Mouse (Mus musculus) midbrain, postnatal 0 days (tissue): Measurements from ENCODE around the gene Kcnq1. TPM values are rescaled to one million over a fixed set of nuclear protein-coding genes. Genes with fewer than 3 reads are reported as not detected.
A peak's percentile ranks its signal among the peaks of the same experiment; 100 is the strongest.

ENCODE experiments used
- ATAC-seq: fragments of 200-750 bp; cut with Nextera tagmentation; 2 replicates; pipeline ENCODE4 v1.8.0; 2017; ENCODE audit warnings: moderate number of reproducible peaks, mild to moderate bottlenecking, moderate TSS enrichment, moderate library complexity; ENCODE audit not compliant: low FRiP score
- DNase-seq: peaks from one replicate; pipeline ENCODE4 v3.0.0-alpha.2; 2015; ENCODE audit warnings: low spot score
- H3K27ac ChIP-seq: fragments of 300-500 bp; sonication (generic); 2 replicates; pipeline ENCODE4 v1.5.1; 2014; ENCODE audit warnings: low read depth, mild to moderate bottlenecking, low read length, mixed read lengths
- H3K27me3 ChIP-seq: fragments of 300-500 bp; sonication (generic); 2 replicates; pipeline ENCODE4 v1.6.1; 2014; ENCODE audit warnings: low read length, control low read depth, mixed read lengths; ENCODE audit not compliant: insufficient read depth
- H3K36me3 ChIP-seq: fragments of 300-500 bp; sonication (generic); 2 replicates; pipeline ENCODE4 v1.6.1; 2014; ENCODE audit warnings: low read length, control low read depth, mixed read lengths; ENCODE audit not compliant: insufficient read depth
- H3K4me1 ChIP-seq: fragments of 300-500 bp; sonication (generic); 2 replicates; pipeline ENCODE4 v1.6.1; 2014; ENCODE audit warnings: mild to moderate bottlenecking, control low read depth, antibody characterized with exemption, low read length, mixed read lengths; ENCODE audit not compliant: insufficient read depth
- H3K4me2 ChIP-seq: fragments of 300-500 bp; sonication (generic); 2 replicates; pipeline ENCODE4 v1.6.1; 2014; ENCODE audit warnings: low read depth, mild to moderate bottlenecking, low read length, mixed read lengths; ENCODE audit not compliant: poor library complexity, severe bottlenecking
- H3K4me3 ChIP-seq: fragments of 300-500 bp; sonication (generic); 2 replicates; pipeline ENCODE4 v1.5.1; 2014; ENCODE audit warnings: low read depth, mild to moderate bottlenecking, low read length, moderate library complexity
- H3K9ac ChIP-seq: fragments of 300-500 bp; sonication (generic); replicated peaks from 2 replicates; pipeline ENCODE4 v1.6.1; 2014; ENCODE audit warnings: mild to moderate bottlenecking, low read length, moderate library complexity, mixed read lengths; ENCODE audit not compliant: poor library complexity, severe bottlenecking
- H3K9me3 ChIP-seq: fragments of 300-500 bp; sonication (generic); 2 replicates; pipeline ENCODE4 v1.6.1; 2016; ENCODE audit warnings: low read length, control low read depth
- CTCF ChIP-seq: IDR thresholded peaks from 2 replicates; pipeline ENCODE4 v1.5.1; 2016; ENCODE audit warnings: antibody characterized with exemption, mild to moderate bottlenecking
- WGBS: fragments of 180-500 bp; shearing (Covaris S2); extraction: QIAGEN DNeasy Blood & Tissue Kit; methylation state at CpG from one replicate; pipeline ENCODE4 v1.1.7; 2014; 5-methylcytosine and 5-hydroxymethylcytosine counted together
- polyA plus RNA-seq: library from polyadenylated mRNA; unstranded; fragments of >200 nt; fragmentation: Nextera tagmentation; extraction: Ambion mirVana; gene quantifications from 2 replicates; pipeline ENCODE4 v1.2.1, GENCODE M21; 2015
- total RNA-seq: library from RNA; depleted of rRNA; stranded (reverse); fragments of >200 nt; gene quantifications from 2 replicates; pipeline ENCODE4 v1.2.3, GENCODE M21; 2014

The Kcnq1 gene
- total and polyA plus RNA-seq, 2 experiments from 2014 or later: 0.44 to 1.2 TPM

GRCm38 (mm10) chr7:143408615-143409021 lies 302.5 kb downstream of the Kcnq1 start:
- Histone ChIP-seq H3K4me2 (no peak overlapping the region), H3K27ac (no peak overlapping the region), H3K4me3 (no peak overlapping the region), H3K27me3 (no peaks in the 10 kb centered on the region), H3K36me3 (no peaks in the 10 kb centered on the region), H3K9ac (no peak overlapping the region), H3K4me1 (no peaks in the 10 kb centered on the region), H3K9me3 (no peaks in the 10 kb centered on the region)
- DNase-seq (peak; percentile 44), ATAC-seq (no peak)
- no peak for TF ChIP-seq CTCF
- WGBS: 60% methylated on average over 13 of the region's 13 CpGs

DNA sequence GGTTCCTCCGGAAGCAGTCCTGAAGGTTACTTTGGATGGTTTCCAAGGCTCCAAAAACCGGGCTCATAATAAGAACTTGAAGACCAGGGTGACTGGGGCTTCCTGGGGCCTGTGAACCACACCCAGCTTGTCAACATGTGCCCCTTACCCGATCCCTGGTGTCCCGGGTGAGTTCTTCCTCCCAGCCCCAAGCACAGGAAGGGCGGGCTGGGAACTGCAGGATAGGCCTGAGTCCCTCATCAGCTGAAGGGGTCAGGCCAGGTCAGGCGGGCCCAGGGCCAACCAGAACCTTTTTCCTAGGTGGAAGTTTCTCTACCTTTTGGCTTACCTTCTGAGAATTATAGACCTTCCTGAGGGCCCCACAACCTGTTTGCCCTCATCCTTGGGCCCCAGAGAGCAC lies 306.4 kb downstream of the Kcnq1 start:
- Histone ChIP-seq H3K36me3 (no peaks in the 10 kb centered on the region), H3K9ac (no peak overlapping the region), H3K4me2 (no peak overlapping the region), H3K27ac (no peak overlapping the region), H3K27me3 (no peaks in the 10 kb centered on the region), H3K4me1 (no peaks in the 10 kb centered on the region), H3K9me3 (no peaks in the 10 kb centered on the region), H3K4me3 (no peak overlapping the region)
- 75% methylated on average over 6 of the region's 6 CpGs for WGBS
- DNase-seq (no peak), ATAC-seq (no peak)
- no peak for TF ChIP-seq CTCF

DNA sequence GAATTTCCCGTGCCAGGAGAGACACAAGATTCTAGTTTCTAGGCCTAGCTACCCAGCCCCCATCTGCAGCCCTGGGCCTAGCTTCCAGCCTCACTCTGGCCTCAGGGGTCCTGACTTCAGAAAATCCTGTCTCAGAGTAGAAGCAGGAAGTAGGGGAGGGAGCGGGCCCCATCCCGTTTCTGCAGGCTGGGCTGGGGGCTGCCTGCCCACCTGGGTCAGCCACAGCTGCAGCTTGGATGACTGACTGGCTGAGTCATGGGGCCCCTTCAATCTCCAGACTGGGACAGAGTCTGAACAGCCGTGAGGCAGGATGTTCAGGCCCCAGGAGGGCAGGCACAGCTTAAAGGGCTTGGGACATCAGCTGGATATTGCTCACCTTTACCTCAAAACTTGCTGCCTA lies 308.9 kb downstream of the Kcnq1 start:
- H3K4me1 ChIP-seq: no peaks in the 10 kb centered on the region
- H3K27ac ChIP-seq: no peak overlapping the region
- H3K27me3 ChIP-seq: no peaks in the 10 kb centered on the region
- no peak for ATAC-seq
- DNase-seq: no peak
- no peak overlapping the region for H3K9ac ChIP-seq
- 50% methylated on average over 4 of the region's 4 CpGs for WGBS
- no peak overlapping the region for H3K4me3 ChIP-seq
- no peaks in the 10 kb centered on the region for H3K36me3 ChIP-seq
- H3K9me3 ChIP-seq: no peaks in the 10 kb centered on the region
- no peak for TF ChIP-seq CTCF
- no peak overlapping the region for H3K4me2 ChIP-seq

DNA sequence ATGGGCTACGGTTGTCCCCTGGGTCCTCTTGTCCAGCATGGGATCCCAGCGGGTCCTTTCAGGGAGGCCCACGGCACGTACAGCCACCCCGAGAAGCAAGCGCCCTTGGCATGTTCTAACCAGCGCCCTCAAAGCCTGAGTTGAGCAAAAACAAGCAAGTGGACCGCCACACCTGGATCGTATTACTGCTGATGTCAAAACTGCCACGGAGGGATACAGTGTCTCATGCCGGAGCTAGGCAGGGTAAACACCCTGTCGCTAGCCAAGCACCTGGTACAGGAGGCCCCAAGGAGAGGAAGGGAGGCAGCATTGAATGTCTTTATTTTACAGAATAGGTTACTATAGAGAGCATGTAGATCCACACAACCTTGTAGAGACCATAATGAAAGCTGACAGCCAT lies 310.2 kb downstream of the Kcnq1 start:
- no peak for TF ChIP-seq CTCF
- Histone ChIP-seq H3K9me3 (no peaks in the 10 kb centered on the region), H3K4me2 (no peak overlapping the region), H3K27ac (no peak overlapping the region), H3K36me3 (no peaks in the 10 kb centered on the region), H3K9ac (no peak overlapping the region), H3K4me3 (no peak overlapping the region), H3K4me1 (no peaks in the 10 kb centered on the region), H3K27me3 (no peaks in the 10 kb centered on the region)
- ATAC-seq (no peak), DNase-seq (no peak)
- 76% methylated on average over 12 of the region's 12 CpGs for whole genome bisulfite sequencing

GRCm38 (mm10) chr7:143417875-143418274 lies 311.7 kb downstream of the Kcnq1 start:
- H3K4me1 ChIP-seq: no peaks in the 10 kb centered on the region
- DNase-seq (no peak), ATAC-seq (no peak)
- H3K27me3 ChIP-seq: no peaks in the 10 kb centered on the region
- H3K4me2 ChIP-seq: no peak overlapping the region
- 74% methylated on average over 5 of the region's 5 CpGs for WGBS
- no peak for TF ChIP-seq CTCF
- H3K9ac ChIP-seq: no peak overlapping the region
- H3K36me3 ChIP-seq: no peaks in the 10 kb centered on the region
- no peak overlapping the region for H3K4me3 ChIP-seq
- no peak overlapping the region for H3K27ac ChIP-seq
- no peaks in the 10 kb centered on the region for H3K9me3 ChIP-seq

DNA sequence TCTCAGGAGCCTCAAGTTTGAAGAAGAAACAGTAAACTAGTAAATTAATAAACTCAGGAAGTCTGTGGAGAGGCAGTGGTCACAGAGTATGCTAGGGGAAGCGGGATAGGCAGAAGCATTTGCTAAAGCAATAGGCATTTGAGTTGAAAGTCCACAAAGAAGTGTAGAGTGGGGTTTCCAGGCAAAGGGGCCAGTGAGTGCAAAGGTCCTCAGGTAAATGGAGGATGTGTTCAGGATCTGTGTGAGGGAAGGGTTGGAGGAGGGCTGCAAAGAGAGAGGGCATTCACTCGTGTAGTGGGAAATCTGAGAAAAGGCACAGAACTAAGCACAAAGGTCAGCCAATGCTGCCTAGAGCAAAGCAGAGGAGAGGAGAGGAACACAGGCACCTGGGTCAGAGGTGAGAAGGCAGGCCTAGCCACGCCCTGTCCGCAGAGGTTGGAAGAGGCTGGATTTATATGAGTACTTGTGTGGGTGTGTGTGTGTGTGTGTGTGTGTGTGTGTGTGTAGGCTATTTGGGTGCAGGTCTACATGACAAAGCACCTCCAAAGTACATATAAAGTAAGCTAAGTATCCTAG lies 313.5 kb downstream of the Kcnq1 start:
- TF ChIP-seq CTCF: no peak
- Histone ChIP-seq H3K9ac (no peak overlapping the region), H3K27me3 (no peaks in the 10 kb centered on the region), H3K27ac (no peak overlapping the region), H3K4me2 (no peak overlapping the region), H3K9me3 (no peaks in the 10 kb centered on the region), H3K36me3 (no peaks in the 10 kb centered on the region), H3K4me3 (no peak overlapping the region), H3K4me1 (no peaks in the 10 kb centered on the region)
- no peak for DNase-seq
- ATAC-seq: no peak
- 87% methylated on average over 4 of the region's 4 CpGs for WGBS
